Mouse (Mus musculus) heart, postnatal 0 days (tissue): ENCODE results near the gene Tmem184b.

Experiments
- CTCF ChIP-seq: IDR thresholded peaks from 2 replicates; pipeline ENCODE4 v1.5.1; 2016; ENCODE audit warnings: antibody characterized with exemption, control low read depth, low read depth
- EP300 ChIP-seq: IDR thresholded peaks from 2 replicates; pipeline ENCODE4 v1.6.1; 2016; ENCODE audit warnings: antibody characterized with exemption, low read depth

GRCm38 (mm10) chr15:79448041-79448440, 44.7 kb upstream of the Tmem184b start:
- TF ChIP-seq CTCF (no peak), EP300 (no peak)
